Mouse (Mus musculus) intestine, postnatal 0 days (tissue): ENCODE results near the gene Slc35a2. TPM values are rescaled to one million over a fixed set of nuclear protein-coding genes. Genes with fewer than 3 reads are reported as not detected.
A peak's percentile ranks its signal among the peaks of the same experiment; 100 is the strongest.

Source experiments
- ATAC-seq: fragments of 200-750 bp; cut with Nextera tagmentation; 2 replicates; pipeline ENCODE4 v1.8.0; 2017; ENCODE audit warnings: mild to moderate bottlenecking, moderate TSS enrichment, moderate library complexity
- H3K27ac ChIP-seq: fragments of 300-500 bp; sonication (generic); 2 replicates; pipeline ENCODE4 v1.5.1; 2014; ENCODE audit warnings: mild to moderate bottlenecking, low read depth, low read length, moderate library complexity
- H3K27me3 ChIP-seq: fragments of 300-500 bp; sonication (generic); replicated peaks from 2 replicates; pipeline ENCODE4 v1.6.1; 2014; ENCODE audit warnings: low read length, mixed read lengths; ENCODE audit not compliant: control insufficient read depth, insufficient read depth
- H3K36me3 ChIP-seq: fragments of 300-500 bp; sonication (generic); 2 replicates; pipeline ENCODE4 v1.6.1; 2014; ENCODE audit warnings: mild to moderate bottlenecking, moderate library complexity; ENCODE audit not compliant: control insufficient read depth, insufficient read depth
- H3K4me1 ChIP-seq: fragments of 300-500 bp; sonication (generic); replicated peaks from 2 replicates; pipeline ENCODE4 v1.6.1; 2014; ENCODE audit warnings: antibody characterized with exemption, low read length, mixed read lengths; ENCODE audit not compliant: control insufficient read depth, insufficient read depth
- H3K4me2 ChIP-seq: fragments of 300-500 bp; sonication (generic); replicated peaks from 2 replicates; pipeline ENCODE4 v1.6.1; 2014; ENCODE audit warnings: low read depth, mild to moderate bottlenecking, moderate library complexity
- H3K4me3 ChIP-seq: fragments of 300-500 bp; sonication (generic); 2 replicates; pipeline ENCODE4 v1.5.1; 2014; ENCODE audit warnings: low read depth, low read length
- H3K9ac ChIP-seq: fragments of 300-500 bp; sonication (generic); 2 replicates; pipeline ENCODE4 v1.6.1; 2014; ENCODE audit warnings: mild to moderate bottlenecking, low read depth, low read length
- H3K9me3 ChIP-seq: fragments of 300-500 bp; sonication (generic); 2 replicates; pipeline ENCODE4 v1.6.1; 2016; ENCODE audit warnings: mixed run types; ENCODE audit not compliant: control insufficient read depth
- CTCF ChIP-seq: sonication (generic); IDR thresholded peaks from 2 replicates; pipeline ENCODE4 v1.5.1; 2016; ENCODE audit warnings: low read depth, mild to moderate bottlenecking, control low read depth, antibody characterized with exemption, moderate library complexity
- WGBS: fragments of 180-500 bp; shearing (Covaris S2); extraction: QIAGEN DNeasy Blood & Tissue Kit; methylation state at CpG from one replicate; pipeline ENCODE4 v1.1.7; 2014; 5-methylcytosine and 5-hydroxymethylcytosine counted together
- polyA plus RNA-seq: library from polyadenylated mRNA; unstranded; fragments of >200 nt; fragmentation: Nextera tagmentation; extraction: Ambion mirVana; gene quantifications from 2 replicates; pipeline ENCODE4 v1.2.1, GENCODE M21; 2015

Slc35a2 gene
- 24.3 and 27.0 TPM in 2 replicates for polyA plus RNA-seq

DNA sequence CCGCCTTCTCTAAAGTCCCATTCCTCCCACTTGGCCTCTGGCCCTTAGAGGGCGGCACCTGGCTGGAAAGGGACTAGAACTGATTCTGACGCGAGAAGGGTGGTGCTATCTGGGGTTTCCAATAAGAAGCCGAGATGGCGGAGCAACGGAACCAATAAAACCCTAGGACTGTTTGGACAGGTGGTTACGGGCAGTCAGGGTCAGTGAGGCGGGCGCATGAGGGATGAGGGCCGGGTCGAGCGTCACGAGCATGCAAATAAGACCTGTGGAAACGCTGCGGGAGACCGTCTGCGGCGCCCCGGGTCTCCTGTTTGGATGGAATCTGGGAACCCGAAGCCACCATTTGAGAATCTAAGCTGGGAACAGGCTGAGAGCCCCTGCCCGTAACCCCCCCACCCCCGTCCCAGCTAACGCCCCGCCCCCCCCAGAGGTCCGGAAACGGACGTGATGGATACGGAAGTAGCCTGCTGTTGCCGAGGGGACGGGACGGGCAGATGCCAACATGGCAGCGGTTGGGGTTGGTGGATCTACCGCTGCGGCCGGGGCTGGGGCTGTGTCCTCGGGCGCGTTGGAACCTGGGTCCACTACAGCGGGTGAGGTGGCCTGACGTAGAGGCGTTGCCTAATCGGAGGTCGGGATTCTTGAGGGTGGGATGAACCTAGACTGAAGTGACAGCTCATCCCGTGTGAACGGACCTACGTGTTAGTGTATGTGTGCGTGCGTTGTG is at the start of gene Slc35a2:
TSS of gene Slc35a2 (plus strand) at position 188 of the 727 bp plus-strand sequence.
- Histone ChIP-seq H3K9ac (peak within 1 kb of the TSS; percentile 34), H3K27ac (peak within 1 kb of the TSS; percentile 68), H3K4me2 (peak within 1 kb of the TSS; percentile 63), H3K27me3 (no peaks in the 10 kb centered on the region), H3K4me1 (no peaks in the 10 kb centered on the region), H3K9me3 (no peaks in the 10 kb centered on the region), H3K36me3 (no peaks in the 10 kb centered on the region), H3K4me3 (peak within 1 kb of the TSS; percentile 56)
- WGBS = 14% methylated on average over 49 of the region's 49 CpGs
- peak; percentile 94 for ATAC-seq
- peak; percentile 52 for TF ChIP-seq CTCF

DNA sequence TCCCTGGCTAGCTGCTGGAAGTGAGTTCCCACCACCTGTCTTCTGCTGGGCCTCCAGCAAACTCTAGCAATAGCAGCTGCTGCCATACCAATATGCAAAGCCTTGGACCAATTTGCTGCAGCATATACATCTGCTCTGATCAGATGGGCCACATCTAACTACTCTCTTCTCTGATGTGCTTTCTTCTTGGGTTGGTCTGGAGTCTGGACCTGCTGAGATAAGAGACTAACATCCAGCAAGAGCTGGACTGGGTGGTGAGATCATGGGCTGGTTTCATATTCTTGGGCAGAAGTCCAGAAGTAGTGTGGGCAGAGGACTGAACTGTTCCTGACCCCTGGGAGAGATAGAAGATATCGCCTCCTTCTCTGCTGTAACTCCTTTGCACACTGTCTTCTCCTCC is 46.7 kb upstream of the Slc35a2 start:
- Histone ChIP-seq H3K9ac (no peak overlapping the region), H3K9me3 (no peaks in the 10 kb centered on the region)
- WGBS = 72% methylated on average over 1 of the region's 1 CpGs

DNA sequence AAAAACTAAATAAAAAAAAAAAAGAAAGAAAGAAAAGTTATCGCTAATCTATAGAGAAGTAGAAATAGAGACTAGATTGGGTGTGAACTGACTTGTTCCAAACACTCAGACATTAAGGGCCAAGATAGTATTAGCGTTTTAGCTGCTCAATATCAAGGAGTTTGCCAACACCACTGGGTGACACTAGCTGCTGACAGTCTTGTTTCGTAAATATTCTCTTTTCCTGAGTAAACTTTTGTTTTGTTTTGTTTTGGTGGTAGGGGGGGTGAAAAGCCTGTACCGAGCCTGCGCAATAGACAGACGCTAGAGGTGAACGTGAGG is 43.0 kb upstream of the Slc35a2 start:
- Histone ChIP-seq H3K9me3 (no peaks in the 10 kb centered on the region), H3K9ac (no peak overlapping the region), H3K27ac (no peak overlapping the region; the same call in 1 of the 2 replicates), H3K36me3 (no peaks in the 10 kb centered on the region), H3K4me2 (peak overlapping the region; percentile 48; the same call in 1 of the 2 replicates), H3K4me1 (no peaks in the 10 kb centered on the region), H3K27me3 (no peaks in the 10 kb centered on the region), H3K4me3 (no peak overlapping the region)
- ATAC-seq = no peak
- TF ChIP-seq CTCF = no peak
- WGBS = 25% methylated on average over 7 of the region's 7 CpGs

More for the DNA sequence above, 46.7 kb upstream of the Slc35a2 start:
- H3K27me3 ChIP-seq = no peaks in the 10 kb centered on the region
- H3K4me2 ChIP-seq = no peak overlapping the region
- no peak for ATAC-seq
- H3K36me3 ChIP-seq = no peaks in the 10 kb centered on the region
- no peaks in the 10 kb centered on the region for H3K4me1 ChIP-seq
- H3K4me3 ChIP-seq = no peak overlapping the region
- no peak for TF ChIP-seq CTCF
- no peak overlapping the region for H3K27ac ChIP-seq

DNA sequence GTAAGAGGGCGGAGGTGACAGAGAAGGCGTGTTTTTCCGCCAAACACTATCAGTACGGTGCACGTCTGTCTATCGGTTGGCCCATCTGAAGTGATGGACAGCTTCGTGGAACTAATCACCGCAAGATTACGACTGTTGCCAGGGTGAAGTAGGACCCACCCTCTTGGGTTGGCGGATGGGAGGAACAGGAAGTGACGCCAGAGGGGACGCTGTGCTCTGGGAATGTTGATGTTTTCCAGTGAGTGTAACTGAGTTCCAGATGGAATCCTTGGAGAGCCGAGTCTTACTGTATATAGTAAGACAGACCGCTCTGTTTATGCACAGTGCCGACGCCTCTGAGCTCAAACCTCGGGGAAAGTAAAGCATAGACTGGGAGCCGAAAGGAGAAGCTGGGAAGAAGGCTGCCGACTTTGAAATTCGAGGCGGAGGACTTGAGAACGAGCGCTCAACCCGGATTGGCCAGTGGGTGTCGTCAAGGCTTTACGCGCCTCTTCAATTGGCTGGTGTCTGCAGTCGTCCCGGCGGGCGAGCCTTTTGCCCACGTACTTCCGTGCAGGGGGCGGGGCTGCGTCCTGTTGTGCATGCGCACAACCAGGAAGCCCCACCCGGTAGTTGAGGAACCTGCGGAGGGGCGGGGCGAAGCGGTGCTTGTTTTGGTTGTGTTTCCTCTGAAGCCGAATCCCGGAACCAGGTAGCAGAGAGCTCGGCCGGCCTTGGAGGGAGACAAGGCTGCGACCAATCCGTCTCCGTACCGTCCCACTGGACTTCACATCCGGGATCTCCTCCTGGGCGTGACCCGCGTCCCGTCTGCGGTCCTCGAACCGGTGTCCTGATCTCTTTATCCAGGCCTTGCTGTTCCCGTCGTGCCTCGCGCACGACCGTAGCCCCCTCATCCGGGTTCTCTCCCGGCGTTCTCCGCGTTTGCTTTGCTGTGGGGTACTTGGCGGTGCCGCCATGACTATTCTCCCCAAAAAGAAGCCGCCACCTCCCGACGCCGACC is 42.4 kb upstream of the Slc35a2 start, which contains the start of gene Otud5:
TSS of gene Otud5 (plus strand) at position 202 of the 1,000 bp plus-strand sequence.
- ATAC-seq = peak; percentile 95
- 0 out of 2 replicates have a peak, but pooled peaks have one; percentile 8 for TF ChIP-seq CTCF
- peak within 1 kb of the TSS; percentile 68 for H3K4me2 ChIP-seq
- H3K9ac ChIP-seq = peak within 1 kb of the TSS; percentile 79
- no peaks in the 10 kb centered on the region for H3K36me3 ChIP-seq
- H3K27me3 ChIP-seq = no peaks in the 10 kb centered on the region
- WGBS = 22% methylated on average over 74 of the region's 74 CpGs
- H3K4me1 ChIP-seq = no peaks in the 10 kb centered on the region
- no peaks in the 10 kb centered on the region for H3K9me3 ChIP-seq
- H3K27ac ChIP-seq = peak within 1 kb of the TSS; percentile 91
- peak within 1 kb of the TSS; percentile 68 for H3K4me3 ChIP-seq

DNA sequence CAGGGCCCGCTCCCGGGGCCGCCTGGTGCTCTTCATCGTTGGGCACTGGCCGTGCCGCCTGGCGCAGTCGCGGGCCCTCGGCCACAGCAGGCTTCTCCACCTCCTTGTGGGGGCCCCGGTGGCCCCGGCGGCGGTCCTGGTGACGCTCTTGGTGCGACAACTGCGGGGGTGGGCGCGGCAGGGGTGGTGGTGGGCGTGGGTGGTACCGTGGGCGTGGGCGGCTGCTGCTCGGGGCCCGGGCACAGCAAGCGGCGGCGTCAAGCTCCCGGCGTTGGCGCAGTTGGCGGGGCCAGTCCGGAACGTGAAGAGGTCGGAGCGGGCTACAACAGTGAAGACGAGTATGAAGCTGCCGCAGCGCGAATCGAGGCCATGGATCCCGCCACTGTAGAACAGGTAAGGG is 41.5 kb upstream of the Slc35a2 start:
- 21% methylated on average over 32 of the region's 42 CpGs for WGBS
- Histone ChIP-seq H3K4me1 (no peaks in the 10 kb centered on the region), H3K27me3 (no peaks in the 10 kb centered on the region), H3K9me3 (no peaks in the 10 kb centered on the region), H3K4me3 (peak overlapping the region; percentile 68), H3K36me3 (no peaks in the 10 kb centered on the region), H3K4me2 (peak overlapping the region; percentile 68), H3K9ac (peak overlapping the region; percentile 79), H3K27ac (peak overlapping the region; percentile 91)
- peak; percentile 0; the same call in 1 of the 2 replicates for ATAC-seq
- TF ChIP-seq CTCF = no peak

DNA sequence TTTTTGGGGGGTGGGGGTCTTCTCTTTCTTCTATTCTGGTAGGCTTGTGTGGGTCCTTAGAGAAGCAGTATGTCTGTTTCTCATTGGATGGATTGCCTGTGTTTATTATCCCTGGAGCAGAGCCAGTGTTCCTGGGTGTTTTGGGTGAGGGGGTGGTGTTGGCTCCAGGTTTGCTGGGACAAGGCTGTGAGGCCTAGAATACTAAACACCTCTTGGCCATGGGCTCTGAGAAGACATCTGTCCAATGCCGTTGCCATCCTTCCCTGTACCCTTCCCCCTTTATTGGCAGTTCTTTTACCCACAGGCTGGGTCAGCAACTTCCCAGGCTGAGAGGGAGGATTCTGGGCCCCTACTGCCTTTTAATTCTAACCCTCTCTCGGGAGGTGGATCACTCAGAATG is 36.0 kb upstream of the Slc35a2 start:
- Histone ChIP-seq H3K27ac (no peak overlapping the region), H3K36me3 (no peaks in the 10 kb centered on the region), H3K9ac (no peak overlapping the region), H3K4me2 (no peak overlapping the region), H3K4me1 (no peaks in the 10 kb centered on the region), H3K9me3 (no peaks in the 10 kb centered on the region), H3K4me3 (no peak overlapping the region), H3K27me3 (no peaks in the 10 kb centered on the region)
- WGBS = 78% methylated on average over 2 of the region's 2 CpGs
- no peak for ATAC-seq
- no peak for TF ChIP-seq CTCF
